Mouse (Mus musculus) midbrain, embryonic 16.5 days (tissue): ENCODE measurements around the gene Tdp1. TPM values are rescaled to one million over a fixed set of nuclear protein-coding genes. Genes with fewer than 3 reads are reported as not detected.

Experiments
- ATAC-seq: fragments of 200-750 bp; cut with Nextera tagmentation; 2 replicates; pipeline ENCODE4 v1.8.0; 2017; ENCODE audit warnings: moderate TSS enrichment
- H3K27ac ChIP-seq: fragments of 300-500 bp; sonication (generic); 2 replicates; pipeline ENCODE4 v1.5.1; 2014; ENCODE audit warnings: mild to moderate bottlenecking, low read length, mixed read lengths
- H3K27me3 ChIP-seq: fragments of 300-500 bp; sonication (generic); 2 replicates; pipeline ENCODE4 v1.6.1; 2014; ENCODE audit warnings: low read depth, low read length, mixed read lengths; ENCODE audit not compliant: control insufficient read depth, insufficient read depth
- H3K36me3 ChIP-seq: fragments of 300-500 bp; sonication (generic); 2 replicates; pipeline ENCODE4 v1.6.1; 2014; ENCODE audit warnings: mild to moderate bottlenecking, low read length, moderate library complexity, mixed read lengths; ENCODE audit not compliant: control insufficient read depth, insufficient read depth
- H3K4me1 ChIP-seq: fragments of 300-500 bp; sonication (generic); 2 replicates; pipeline ENCODE4 v1.6.1; 2014; ENCODE audit warnings: mild to moderate bottlenecking, low read length, mixed read lengths; ENCODE audit not compliant: control insufficient read depth, insufficient read depth
- H3K4me2 ChIP-seq: fragments of 300-500 bp; sonication (generic); 2 replicates; pipeline ENCODE4 v1.6.1; 2014; ENCODE audit warnings: mild to moderate bottlenecking, low read length, mixed read lengths
- H3K4me3 ChIP-seq: fragments of 300-500 bp; sonication (generic); 2 replicates; pipeline ENCODE4 v1.5.1; 2014; ENCODE audit warnings: low read depth, mild to moderate bottlenecking, low read length, moderate library complexity, mixed read lengths
- H3K9ac ChIP-seq: fragments of 300-500 bp; sonication (generic); 2 replicates; pipeline ENCODE4 v1.6.1; 2014; ENCODE audit warnings: low read depth, low read length, mixed read lengths
- H3K9me3 ChIP-seq: fragments of 300-500 bp; sonication (generic); replicated peaks from 2 replicates; pipeline ENCODE4 v1.6.1; 2014; ENCODE audit warnings: mild to moderate bottlenecking, low read length, mixed read lengths; ENCODE audit not compliant: control insufficient read depth, poor library complexity, severe bottlenecking
- WGBS: fragments of 180-500 bp; shearing (Covaris S2); extraction: QIAGEN DNeasy Blood & Tissue Kit; methylation state at CpG from one replicate; pipeline ENCODE4 v1.1.7; 2014; 5-methylcytosine and 5-hydroxymethylcytosine counted together
- polyA plus RNA-seq: library from polyadenylated mRNA; unstranded; fragments of >200 nt; fragmentation: Nextera tagmentation; extraction: Ambion mirVana; gene quantifications from 2 replicates; pipeline ENCODE4 v1.2.1, GENCODE M21; 2015

Gene Tdp1
- polyA plus RNA-seq = 49.6 and 53.5 TPM in 2 replicates

- Histone ChIP-seq H3K27me3 (no peaks in the 10 kb centered on the region), H3K4me2 (peak within 1 kb of the TSS; percentile 84), H3K9me3 (no peaks in the 10 kb centered on the region), H3K4me3 (peak within 1 kb of the TSS; percentile 89), H3K4me1 (peaks cover 20% of the 10 kb centered on the region), H3K9ac (peak within 1 kb of the TSS; percentile 92), H3K27ac (peak within 1 kb of the TSS; percentile 84), H3K36me3 (no peaks in the 10 kb centered on the region)
- peak; percentile 86 for ATAC-seq
- under 1% methylated on average over 69 of the region's 73 CpGs for WGBS
Observed at GRCm38 (mm10) chr12:99884269-99885261, at the start of gene Tdp1, which contains the start of gene Efcab11. TSS of gene Tdp1 (plus strand) at chr12:99884517. TSS of gene Efcab11 (minus strand) at chr12:99884439.

DNA sequence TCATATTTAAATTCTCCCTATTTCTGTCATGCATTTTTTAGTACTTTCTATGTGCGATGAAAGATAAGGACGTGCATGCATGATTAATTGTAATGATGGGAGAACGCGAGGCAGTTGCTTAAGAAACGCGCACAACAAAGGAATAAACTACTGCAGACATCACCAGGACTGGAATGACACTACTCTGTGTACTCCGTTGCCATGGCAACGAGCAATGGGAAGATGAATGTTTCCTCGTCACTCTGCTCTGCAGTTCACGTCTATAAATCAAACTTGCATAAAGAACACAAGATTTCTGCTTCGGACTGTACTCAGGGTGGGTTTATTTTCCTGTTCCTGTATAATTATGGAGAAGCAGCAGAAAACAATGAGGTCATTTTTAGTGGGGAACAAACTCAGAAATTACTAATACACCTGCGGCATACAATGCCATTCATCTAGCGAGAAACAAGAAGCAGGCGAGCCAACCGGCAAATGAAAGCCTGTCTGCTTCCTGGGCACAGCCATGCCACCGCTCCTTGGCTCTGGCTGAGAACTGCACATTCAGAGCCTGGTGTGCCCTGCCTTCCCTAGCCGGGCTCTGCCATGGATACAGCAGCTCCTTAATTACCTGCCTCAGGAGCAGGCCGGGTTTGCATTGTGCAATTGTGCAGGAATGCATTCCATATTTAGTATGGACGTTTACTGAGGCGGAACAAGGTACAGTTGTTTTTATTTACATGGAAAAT is 47.7 kb upstream of the Tdp1 start:
- ATAC-seq = peak; percentile 93
- Histone ChIP-seq H3K9ac (peak overlapping the region; percentile 30; the same call in 1 of the 2 replicates), H3K4me2 (peak overlapping the region; percentile 42), H3K4me3 (0 out of 2 replicates have a peak overlapping the region, but pooled peaks have one; percentile 8), H3K27me3 (no peaks in the 10 kb centered on the region), H3K9me3 (no peaks in the 10 kb centered on the region), H3K36me3 (no peaks in the 10 kb centered on the region), H3K27ac (peak overlapping the region; percentile 86), H3K4me1 (peaks cover 12% of the 10 kb centered on the region)
- 31% methylated on average over 20 of the region's 20 CpGs for WGBS

GRCm38 (mm10) chr12:99837528-99837927 is 46.8 kb upstream of the Tdp1 start:
- Histone ChIP-seq H3K4me3 (no peak overlapping the region), H3K9me3 (no peaks in the 10 kb centered on the region), H3K4me1 (peaks cover 12% of the 10 kb centered on the region), H3K27me3 (no peaks in the 10 kb centered on the region), H3K4me2 (no peak overlapping the region), H3K27ac (no peak overlapping the region), H3K36me3 (no peaks in the 10 kb centered on the region), H3K9ac (no peak overlapping the region)
- 92% methylated on average over 5 of the region's 5 CpGs for WGBS
- no peak for ATAC-seq

DNA sequence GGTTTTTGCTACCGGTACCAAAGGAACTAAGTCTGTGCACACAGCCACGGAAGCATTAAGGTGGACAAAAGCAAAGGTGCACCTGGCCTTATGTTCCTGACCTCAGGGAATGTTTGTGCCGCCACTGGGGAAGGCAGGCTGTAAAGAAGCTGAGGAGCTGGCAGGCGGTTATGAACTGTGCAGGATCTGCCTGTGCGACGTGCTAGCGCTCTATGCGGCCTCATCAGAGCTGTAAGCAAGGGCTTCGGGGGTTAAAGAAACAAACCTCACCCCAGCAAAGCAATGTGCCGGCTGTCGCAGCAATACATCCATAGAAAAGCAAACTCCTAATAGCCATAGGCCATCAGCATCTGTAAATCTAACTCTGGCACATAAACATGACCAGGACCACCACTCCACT is 46.2 kb upstream of the Tdp1 start:
- no peak for ATAC-seq
- no peak overlapping the region for H3K4me3 ChIP-seq
- H3K36me3 ChIP-seq = no peaks in the 10 kb centered on the region
- H3K4me1 ChIP-seq = peaks cover 12% of the 10 kb centered on the region
- no peaks in the 10 kb centered on the region for H3K27me3 ChIP-seq
- H3K27ac ChIP-seq = no peak overlapping the region
- H3K9ac ChIP-seq = no peak overlapping the region
- H3K4me2 ChIP-seq = no peak overlapping the region
- WGBS = 73% methylated on average over 11 of the region's 11 CpGs
- H3K9me3 ChIP-seq = no peaks in the 10 kb centered on the region

GRCm38 (mm10) chr12:99838703-99839102 is 45.6 kb upstream of the Tdp1 start:
- WGBS = 71% methylated on average over 14 of the region's 14 CpGs
- H3K36me3 ChIP-seq = no peaks in the 10 kb centered on the region
- H3K4me2 ChIP-seq = no peak overlapping the region
- no peak overlapping the region for H3K27ac ChIP-seq
- no peak for ATAC-seq
- H3K9ac ChIP-seq = no peak overlapping the region
- H3K4me3 ChIP-seq = no peak overlapping the region
- H3K27me3 ChIP-seq = no peaks in the 10 kb centered on the region
- H3K4me1 ChIP-seq = peaks cover 12% of the 10 kb centered on the region
- no peaks in the 10 kb centered on the region for H3K9me3 ChIP-seq

GRCm38 (mm10) chr12:99844951-99845350 is 39.4 kb upstream of the Tdp1 start:
- no peak overlapping the region for H3K9ac ChIP-seq
- no peaks in the 10 kb centered on the region for H3K27me3 ChIP-seq
- no peak overlapping the region for H3K4me2 ChIP-seq
- no peaks in the 10 kb centered on the region for H3K4me1 ChIP-seq
- no peaks in the 10 kb centered on the region for H3K9me3 ChIP-seq
- ATAC-seq = no peak
- H3K27ac ChIP-seq = no peak overlapping the region
- H3K4me3 ChIP-seq = no peak overlapping the region
- no peaks in the 10 kb centered on the region for H3K36me3 ChIP-seq
- 89% methylated on average over 8 of the region's 8 CpGs for WGBS

GRCm38 (mm10) chr12:99849996-99850395 is 34.3 kb upstream of the Tdp1 start:
- no peak overlapping the region for H3K9ac ChIP-seq
- WGBS = 91% methylated on average over 2 of the region's 2 CpGs
- H3K27me3 ChIP-seq = no peaks in the 10 kb centered on the region
- H3K4me1 ChIP-seq = peaks cover 10% of the 10 kb centered on the region
- H3K27ac ChIP-seq = no peak overlapping the region
- no peak for ATAC-seq
- no peak overlapping the region for H3K4me3 ChIP-seq
- H3K36me3 ChIP-seq = no peaks in the 10 kb centered on the region
- H3K4me2 ChIP-seq = no peak overlapping the region
- no peaks in the 10 kb centered on the region for H3K9me3 ChIP-seq

DNA sequence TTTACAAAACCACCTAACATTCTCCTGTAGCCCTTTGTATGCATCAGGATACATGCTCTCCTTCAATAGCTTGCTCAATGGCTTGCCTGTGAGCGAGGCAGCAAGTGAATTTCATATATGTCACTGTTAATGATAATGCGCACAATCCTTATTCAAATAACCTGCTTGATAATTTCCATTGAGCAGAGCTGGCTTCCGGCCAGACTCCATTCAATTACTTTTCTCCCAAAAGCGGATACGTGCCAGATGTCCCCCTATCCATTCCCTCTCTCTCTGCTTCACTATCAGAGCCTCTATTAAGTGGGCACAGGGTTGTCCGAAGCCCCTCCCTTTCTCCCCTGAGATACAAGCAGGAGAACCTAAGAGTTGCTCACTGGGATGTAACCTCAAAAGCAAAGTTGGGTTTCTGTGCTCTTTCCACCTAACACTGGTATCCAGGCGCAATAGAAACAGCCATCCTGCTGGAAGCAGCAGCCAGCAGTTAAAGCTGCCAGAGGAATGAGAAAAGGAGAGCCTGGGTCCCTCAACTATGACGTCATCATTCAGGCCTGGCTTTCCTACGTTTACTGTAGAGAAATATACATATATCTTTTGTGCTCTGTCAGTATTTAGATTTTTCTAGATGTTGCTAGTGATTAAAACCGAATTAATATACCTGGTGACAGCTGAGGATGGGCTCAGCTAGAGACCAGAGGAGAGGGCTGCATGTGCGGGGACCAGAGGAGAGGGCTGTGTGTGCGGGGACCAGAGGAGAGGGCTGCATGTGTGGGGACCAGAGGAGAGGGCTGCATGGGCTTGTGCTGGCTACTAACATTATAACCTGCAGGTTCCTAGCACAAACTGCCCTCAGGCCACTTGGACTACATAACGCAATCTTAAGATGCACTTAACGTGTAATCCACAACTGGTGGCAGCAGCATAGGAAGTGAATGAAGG is 30.7 kb upstream of the Tdp1 start:
- no peak overlapping the region for H3K4me3 ChIP-seq
- no peaks in the 10 kb centered on the region for H3K27me3 ChIP-seq
- peaks cover 12% of the 10 kb centered on the region for H3K4me1 ChIP-seq
- H3K9me3 ChIP-seq = no peaks in the 10 kb centered on the region
- 55% methylated on average over 14 of the region's 14 CpGs for WGBS
- H3K9ac ChIP-seq = no peak overlapping the region
- H3K36me3 ChIP-seq = no peaks in the 10 kb centered on the region
- peak; percentile 68; the same call in 1 of the 2 replicates for ATAC-seq
- no peak overlapping the region for H3K4me2 ChIP-seq
- no peak overlapping the region for H3K27ac ChIP-seq
